Mouse (Mus musculus) megakaryocyte-erythroid progenitor cell, adult 5-6 weeks (primary cell): Measurements from ENCODE around the gene Pick1. TPM values are rescaled to one million over a fixed set of nuclear protein-coding genes. Genes with fewer than 3 reads are reported as not detected.
A peak's percentile ranks its signal among the peaks of the same experiment; 100 is the strongest.

Experiments
- ATAC-seq: replicated peaks from 2 replicates; pipeline ENCODE4 v1.8.0; 2016; ENCODE audit warnings: mild to moderate bottlenecking, inconsistent platforms; ENCODE audit not compliant: severe bottlenecking, poor library complexity, low FRiP score, low TSS enrichment
- total RNA-seq, 2 experiments: library from RNA; stranded (forward) in 1 of 2; stranded (reverse) in 1 of 2; fragments of 200-1000, 215-1000 nt in 1 of 2; fragments of >200 nt in 1 of 2; fragmentation: Nextera tagmentation in 1 of 2; gene quantifications; 2 replicates each; pipeline ENCODE4 v1.2.3; 2014 to 2017

Pick1 gene
- total RNA-seq, 2 experiments from 2014 or later, result 8.9 to 15.8 TPM

- ATAC-seq, result no peak
Measured at GRCm38 (mm10) chr15:79262786-79263309, 33.9 kb downstream of the Pick1 start.

DNA sequence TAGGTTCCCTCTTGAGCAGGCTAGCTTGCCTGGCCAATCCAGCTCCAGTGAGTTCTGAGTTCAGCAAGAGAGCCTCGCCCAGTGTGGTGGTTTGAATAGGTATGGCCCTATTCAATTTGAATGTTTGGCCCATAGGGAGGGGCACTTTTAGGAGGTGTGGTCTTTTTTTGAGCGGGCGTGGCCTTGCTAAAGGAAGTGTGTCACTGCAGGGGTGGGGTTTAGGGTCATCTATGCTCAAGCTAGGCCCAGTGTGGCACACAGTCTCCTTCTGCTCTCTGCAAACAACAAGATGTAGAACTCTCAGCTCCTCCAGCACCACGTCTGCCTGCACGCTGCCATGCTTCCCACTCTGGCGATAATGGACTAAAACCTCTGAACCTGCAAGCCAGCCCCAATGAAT lies 34.8 kb downstream of the Pick1 start:
- ATAC-seq, result no peak

GRCm38 (mm10) chr15:79265384-79265783 lies 36.4 kb downstream of the Pick1 start:
- no peak for ATAC-seq

DNA sequence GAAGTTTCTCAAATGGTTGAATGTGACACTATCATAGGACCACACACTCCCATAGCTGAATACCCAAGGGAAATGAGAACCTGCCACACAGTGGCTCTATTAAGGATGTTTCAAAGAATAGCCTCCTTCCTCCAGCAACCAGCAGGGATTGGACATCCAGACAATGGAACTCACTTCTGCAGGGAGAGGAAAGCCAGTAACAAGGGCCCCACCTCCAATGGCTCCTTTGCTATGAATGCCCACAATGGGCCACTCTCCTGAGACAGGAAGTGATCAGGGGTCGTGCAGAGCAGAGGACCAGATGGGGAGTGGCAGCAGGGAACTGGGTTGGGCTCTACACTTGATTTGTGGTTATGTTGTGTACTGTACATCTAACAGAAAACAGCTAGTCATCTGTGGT lies 39.5 kb downstream of the Pick1 start:
- no peak for ATAC-seq

GRCm38 (mm10) chr15:79270317-79271123 lies 41.5 kb downstream of the Pick1 start:
- peak; percentile 90 for ATAC-seq

DNA sequence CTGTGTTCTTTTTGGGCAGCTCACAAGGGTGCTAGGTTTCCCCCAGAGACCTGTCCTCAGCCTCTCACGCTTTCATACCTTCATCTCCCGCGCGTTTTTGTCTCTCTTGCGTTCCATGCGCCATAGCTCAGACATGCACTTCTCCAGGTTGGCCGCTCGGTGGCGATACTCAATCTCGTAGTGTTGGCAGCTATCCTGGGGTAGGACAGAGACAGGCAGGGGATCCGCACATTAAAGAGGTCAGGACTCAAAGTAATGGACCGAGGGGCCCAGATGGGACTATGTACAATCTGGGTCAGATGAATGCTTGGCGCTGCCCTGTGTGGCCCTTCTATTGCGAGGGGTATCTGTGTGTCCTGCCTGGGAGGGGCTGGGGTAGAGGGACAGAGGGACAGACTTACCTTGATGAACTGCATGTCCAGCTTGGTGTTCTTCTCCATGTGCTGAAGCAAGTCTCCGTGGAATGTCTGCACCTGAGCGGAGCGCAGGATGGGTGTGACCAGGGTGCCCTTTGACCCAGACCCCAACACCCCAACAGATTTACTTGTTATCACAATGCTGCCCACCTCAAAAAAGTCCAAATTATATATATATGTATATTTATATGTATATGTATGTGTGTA lies 42.3 kb downstream of the Pick1 start:
- ATAC-seq, result peak; percentile 77

GRCm38 (mm10) chr15:79273020-79273419 lies 44.0 kb downstream of the Pick1 start:
- ATAC-seq, result no peak

DNA sequence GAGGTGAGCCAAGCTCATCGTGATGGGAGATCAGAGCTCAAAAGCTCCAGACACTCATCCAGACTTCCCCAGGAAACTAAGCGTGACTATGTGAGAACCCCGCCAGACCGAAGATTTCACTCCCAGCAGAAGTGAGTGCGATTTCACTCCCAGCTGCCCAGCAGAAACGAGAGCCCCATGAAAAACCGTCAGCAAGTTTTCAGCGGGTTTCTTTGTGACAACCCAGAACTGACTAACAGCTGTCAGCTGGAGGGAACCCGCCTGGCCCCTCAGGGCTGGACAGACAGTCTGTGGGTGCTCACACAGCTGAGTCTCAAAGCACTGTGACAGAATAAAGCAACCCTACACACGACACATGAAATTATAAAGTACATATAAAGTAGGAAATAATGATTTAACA lies 48.8 kb downstream of the Pick1 start:
- ATAC-seq, result no peak

GRCm38 (mm10) chr15:79280209-79280608 lies 51.2 kb downstream of the Pick1 start:
- ATAC-seq, result 0 out of 2 replicates have a peak, but pooled peaks have one; percentile 39

- no peak for ATAC-seq
Measured at GRCm38 (mm10) chr15:79280850-79281249, 51.9 kb downstream of the Pick1 start.

DNA sequence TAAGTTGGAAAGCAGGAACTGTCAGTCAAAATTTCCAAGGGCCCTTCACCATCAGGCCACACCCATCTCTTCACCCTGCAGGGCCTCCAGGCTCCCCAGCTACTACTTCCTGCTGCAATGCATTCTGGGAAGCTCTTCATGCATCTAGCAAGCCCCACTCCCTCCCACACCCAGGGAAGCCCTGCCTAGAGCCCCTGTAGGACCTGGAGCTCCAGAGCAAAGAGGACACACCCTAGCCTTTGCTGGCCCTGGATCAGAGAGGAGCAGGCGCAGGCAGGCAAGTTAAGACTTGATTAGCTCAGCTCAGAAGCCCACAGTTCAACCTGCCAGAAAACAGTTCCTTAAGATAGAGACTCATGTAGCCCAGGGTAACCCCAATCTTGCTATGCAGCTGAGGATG lies 52.4 kb downstream of the Pick1 start:
- peak; percentile 78 for ATAC-seq

- no peak for ATAC-seq
Measured at GRCm38 (mm10) chr15:79282434-79282833, 53.5 kb downstream of the Pick1 start.

DNA sequence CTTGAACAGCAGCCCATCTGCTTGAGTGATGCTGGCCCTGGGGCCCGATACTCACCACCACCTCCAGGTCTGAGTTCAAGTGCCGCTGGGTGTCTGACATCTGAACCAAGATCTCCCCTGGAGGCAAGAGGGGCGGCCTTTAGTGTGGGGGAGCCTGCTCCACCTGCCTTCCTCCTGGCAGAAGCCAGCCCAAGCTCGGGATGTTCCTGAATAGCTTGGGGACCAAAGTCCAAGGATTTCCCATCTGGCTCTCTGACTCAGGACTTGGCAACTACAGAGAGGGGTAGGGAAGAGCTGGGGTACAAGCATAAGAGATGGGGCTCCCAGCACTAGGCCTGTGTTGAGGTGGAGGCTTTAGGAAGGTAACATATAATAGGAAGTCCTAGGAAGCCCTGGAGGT lies 54.4 kb downstream of the Pick1 start:
- ATAC-seq, result no peak

GRCm38 (mm10) chr15:79285399-79285798 lies 56.4 kb downstream of the Pick1 start, which contains the start of gene Baiap2l2:
Baiap2l2 (minus strand) TSS chr15:79285537.
- no peak for ATAC-seq

GRCm38 (mm10) chr15:79286141-79286540 lies 57.2 kb downstream of the Pick1 start:
- ATAC-seq, result no peak

- ATAC-seq, result no peak
Measured at GRCm38 (mm10) chr15:79287091-79287490, 58.1 kb downstream of the Pick1 start.

GRCm38 (mm10) chr15:79288387-79288786 lies 59.4 kb downstream of the Pick1 start:
- ATAC-seq, result no peak

DNA sequence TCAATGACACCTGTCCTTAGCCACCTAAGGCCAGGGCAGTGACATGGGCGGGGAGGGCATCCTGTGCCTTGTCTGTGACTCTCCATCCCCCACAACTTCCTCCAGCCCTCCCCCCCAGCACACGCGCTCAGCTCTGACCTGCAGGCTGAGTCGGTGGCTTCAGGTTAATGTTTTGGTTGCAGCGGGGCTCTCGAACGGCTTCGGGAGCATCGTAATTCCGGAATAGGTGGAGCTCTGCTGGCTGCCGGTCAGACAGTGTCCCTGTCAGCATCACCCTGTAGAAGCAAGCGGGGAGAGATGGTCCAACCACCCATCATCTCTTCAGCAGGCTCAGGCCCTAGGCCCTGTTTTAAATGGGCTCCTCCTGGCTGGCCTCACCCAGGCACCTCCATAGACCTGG lies 60.5 kb downstream of the Pick1 start:
- no peak for ATAC-seq

GRCm38 (mm10) chr15:79290340-79290739 lies 61.4 kb downstream of the Pick1 start:
- ATAC-seq, result no peak

DNA sequence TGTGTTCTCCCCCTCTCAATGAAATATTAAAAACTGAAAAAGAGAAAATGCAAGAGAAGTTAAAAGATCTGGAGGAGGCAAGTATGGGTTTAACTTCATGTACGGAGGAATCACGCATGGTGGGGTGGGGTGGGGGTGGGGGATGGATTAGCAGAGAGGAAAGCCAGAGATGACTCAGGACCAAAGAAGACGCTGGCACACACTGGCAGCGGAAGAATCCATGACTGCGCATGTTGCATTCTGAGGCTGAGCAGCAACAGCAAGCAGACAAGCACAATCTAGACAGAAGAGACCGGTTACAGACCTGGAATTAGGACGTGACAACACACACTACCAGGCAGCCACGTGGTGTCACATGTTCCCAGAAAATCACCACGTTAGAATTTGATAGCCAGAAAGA lies 63.8 kb downstream of the Pick1 start:
- ATAC-seq, result no peak

DNA sequence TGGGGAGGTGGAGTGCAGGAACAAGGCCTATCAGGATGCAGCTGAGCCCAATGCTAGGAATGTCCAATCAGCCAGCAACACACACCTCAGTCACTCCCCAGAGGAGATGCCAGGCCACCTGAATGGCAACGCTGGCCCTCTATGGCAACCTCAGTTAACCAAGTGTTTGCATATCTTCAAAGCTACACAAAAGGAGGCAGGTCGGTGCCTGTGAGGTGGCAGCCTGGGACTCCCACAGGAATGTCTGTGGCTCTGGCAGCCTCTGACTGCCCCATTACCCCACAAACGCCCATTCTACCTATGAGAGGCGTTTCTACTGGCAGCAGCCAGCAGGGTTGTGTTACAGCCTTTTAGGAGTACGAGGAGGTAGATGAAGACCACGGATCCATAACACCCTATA lies 69.6 kb downstream of the Pick1 start:
- no peak for ATAC-seq
